Mouse (Mus musculus) lung, embryonic 14.5 days (tissue): ENCODE results near the gene Bcor. TPM values are rescaled to one million over a fixed set of nuclear protein-coding genes. Genes with fewer than 3 reads are reported as not detected.

Experiments
- ATAC-seq: fragments of 200-750 bp; cut with Nextera tagmentation; 2 replicates; pipeline ENCODE4 v1.8.0; 2017; ENCODE audit warnings: mild to moderate bottlenecking, moderate TSS enrichment, moderate library complexity; ENCODE audit not compliant: insufficient read depth
- DNase-seq: peaks from one replicate; pipeline ENCODE4 v3.0.0-alpha.2; 2015
- H3K27ac ChIP-seq: fragments of 300-500 bp; sonication (generic); 2 replicates; pipeline ENCODE4 v1.5.1; 2014; ENCODE audit warnings: low read depth, mild to moderate bottlenecking, moderate library complexity
- H3K27me3 ChIP-seq: fragments of 300-500 bp; sonication (generic); 2 replicates; pipeline ENCODE4 v1.6.1; 2014; ENCODE audit warnings: low read length, control low read depth; ENCODE audit not compliant: insufficient read depth
- H3K36me3 ChIP-seq: fragments of 300-500 bp; sonication (generic); 2 replicates; pipeline ENCODE4 v1.6.1; 2014; ENCODE audit warnings: control low read depth; ENCODE audit not compliant: insufficient read depth
- H3K4me1 ChIP-seq: fragments of 300-500 bp; sonication (generic); 2 replicates; pipeline ENCODE4 v1.6.1; 2014; ENCODE audit warnings: antibody characterized with exemption, control low read depth; ENCODE audit not compliant: insufficient read depth
- H3K4me2 ChIP-seq: fragments of 300-500 bp; sonication (generic); 2 replicates; pipeline ENCODE4 v1.6.1; 2014; ENCODE audit warnings: mild to moderate bottlenecking
- H3K4me3 ChIP-seq: fragments of 300-500 bp; sonication (generic); 2 replicates; pipeline ENCODE4 v1.5.1; 2014; ENCODE audit warnings: low read depth, low read length
- H3K9ac ChIP-seq: fragments of 300-500 bp; sonication (generic); 2 replicates; pipeline ENCODE4 v1.6.1; 2014
- H3K9me3 ChIP-seq: fragments of 300-500 bp; sonication (generic); 2 replicates; pipeline ENCODE4 v1.6.1; 2016; ENCODE audit warnings: low read depth, low read length, control low read depth
- CTCF ChIP-seq: IDR thresholded peaks from 2 replicates; pipeline ENCODE4 v1.5.1; 2016; ENCODE audit warnings: antibody characterized with exemption, low read depth
- WGBS: fragments of 180-500 bp; shearing (Covaris S2); extraction: QIAGEN DNeasy Blood & Tissue Kit; methylation state at CpG from one replicate; pipeline ENCODE4 v1.1.7; 2014; 5-methylcytosine and 5-hydroxymethylcytosine counted together
- polyA plus RNA-seq: library from polyadenylated mRNA; unstranded; fragments of >200 nt; fragmentation: Nextera tagmentation; extraction: Ambion mirVana; gene quantifications from 2 replicates; pipeline ENCODE4 v1.2.1, GENCODE M21; 2014

Bcor gene
- polyA plus RNA-seq, 1 experiment from 2014 or later: 28.9 TPM

- H3K27ac ChIP-seq: no peak overlapping the region
- TF ChIP-seq CTCF: no peak
- no peak for ATAC-seq
- H3K9me3 ChIP-seq: no peaks in the 10 kb centered on the region
- H3K27me3 ChIP-seq: peaks cover 5% of the 10 kb centered on the region; the same call in 1 of the 2 replicates
- no peak overlapping the region for H3K4me3 ChIP-seq
- H3K4me2 ChIP-seq: peak overlapping the region; percentile 70
- peaks cover under 1% of the 10 kb centered on the region; the same call in 1 of the 2 replicates for H3K4me1 ChIP-seq
- DNase-seq: no peak
- no peak overlapping the region for H3K9ac ChIP-seq
- 27% methylated on average over 11 of the region's 11 CpGs for WGBS
- H3K36me3 ChIP-seq: no peaks in the 10 kb centered on the region
These were observed 152.2 kb downstream of the Bcor start for GRCm38 (mm10) chrX:12007832-12008540.

- 2% methylated on average over 50 of the region's 75 CpGs for WGBS
- no peak for TF ChIP-seq CTCF
- Histone ChIP-seq H3K36me3 (no peaks in the 10 kb centered on the region), H3K27me3 (peaks cover 5% of the 10 kb centered on the region; the same call in 1 of the 2 replicates), H3K4me1 (peaks cover 6% of the 10 kb centered on the region), H3K4me3 (peak overlapping the region; percentile 38), H3K9me3 (no peaks in the 10 kb centered on the region), H3K4me2 (peak overlapping the region; percentile 70), H3K9ac (peak overlapping the region; percentile 56), H3K27ac (peak overlapping the region; percentile 93)
- peak; percentile 72 for ATAC-seq
- DNase-seq: peak; percentile 84
These were observed 153.0 kb downstream of the Bcor start for GRCm38 (mm10) chrX:12006882-12007753.

- H3K4me3 ChIP-seq: peak overlapping the region; percentile 38
- 2% methylated on average over 56 of the region's 57 CpGs for WGBS
- peak overlapping the region; percentile 70 for H3K4me2 ChIP-seq
- H3K9ac ChIP-seq: peak overlapping the region; percentile 56
- peak overlapping the region; percentile 93 for H3K27ac ChIP-seq
- H3K27me3 ChIP-seq: peaks cover 12% of the 10 kb centered on the region; the same call in 1 of the 2 replicates
- TF ChIP-seq CTCF: no peak
- DNase-seq (peak; percentile 85), ATAC-seq (peak; percentile 51)
- no peaks in the 10 kb centered on the region for H3K36me3 ChIP-seq
- H3K4me1 ChIP-seq: peaks cover 9% of the 10 kb centered on the region
- H3K9me3 ChIP-seq: no peaks in the 10 kb centered on the region
These were observed 153.9 kb downstream of the Bcor start for GRCm38 (mm10) chrX:12006031-12006881.

GRCm38 (mm10) chrX:12005181-12006030, 154.7 kb downstream of the Bcor start:
- ATAC-seq (peak; percentile 56), DNase-seq (peak; percentile 71)
- no peak for TF ChIP-seq CTCF
- H3K9ac ChIP-seq: peak overlapping the region; percentile 56
- no peaks in the 10 kb centered on the region for H3K36me3 ChIP-seq
- H3K9me3 ChIP-seq: no peaks in the 10 kb centered on the region
- WGBS: 3% methylated on average over 38 of the region's 38 CpGs
- H3K27me3 ChIP-seq: peaks cover 20% of the 10 kb centered on the region; the same call in 1 of the 2 replicates
- H3K4me2 ChIP-seq: peak overlapping the region; percentile 70
- peaks cover 9% of the 10 kb centered on the region for H3K4me1 ChIP-seq
- peak overlapping the region; percentile 93 for H3K27ac ChIP-seq
- H3K4me3 ChIP-seq: peak overlapping the region; percentile 38

GRCm38 (mm10) chrX:12004416-12004815, 155.7 kb downstream of the Bcor start:
- Histone ChIP-seq H3K27me3 (peaks cover 25% of the 10 kb centered on the region; the same call in 1 of the 2 replicates), H3K4me1 (peaks cover 14% of the 10 kb centered on the region)

GRCm38 (mm10) chrX:12003947-12004346, 156.2 kb downstream of the Bcor start:
- Histone ChIP-seq H3K9me3 (no peaks in the 10 kb centered on the region), H3K4me2 (peak overlapping the region; percentile 70), H3K27ac (peak overlapping the region; percentile 93), H3K9ac (no peak overlapping the region), H3K36me3 (no peaks in the 10 kb centered on the region), H3K4me1 (peaks cover 14% of the 10 kb centered on the region), H3K27me3 (peaks cover 25% of the 10 kb centered on the region; the same call in 1 of the 2 replicates), H3K4me3 (no peak overlapping the region)
- ATAC-seq (no peak), DNase-seq (peak; percentile 77)
- TF ChIP-seq CTCF: no peak
- WGBS: 18% methylated on average over 6 of the region's 6 CpGs

More at GRCm38 (mm10) chrX:12004416-12004815, 155.7 kb downstream of the Bcor start:
- DNase-seq: peak; percentile 66
- Histone ChIP-seq H3K4me3 (no peak overlapping the region), H3K27ac (peak overlapping the region; percentile 93), H3K9ac (no peak overlapping the region), H3K36me3 (no peaks in the 10 kb centered on the region), H3K4me2 (peak overlapping the region; percentile 70), H3K9me3 (no peaks in the 10 kb centered on the region)
- 11% methylated on average over 16 of the region's 16 CpGs for WGBS
- ATAC-seq: no peak
- no peak for TF ChIP-seq CTCF
